Mouse (Mus musculus) CH12.LX (cell line): Measurements from ENCODE around the gene Prkg1. TPM values are rescaled to one million over a fixed set of nuclear protein-coding genes. Genes with fewer than 3 reads are reported as not detected.

ENCODE experiments used
- DNase-seq: peaks from one replicate; pipeline ENCODE4 v3.0.0-alpha.2; 2013; ENCODE audit errors: extremely low read depth
- H3K27ac ChIP-seq: 2 replicates; pipeline ENCODE4 v1.5.1; 2012; ENCODE audit warnings: low read depth, mild to moderate bottlenecking, control low read depth, moderate library complexity; ENCODE audit not compliant: insufficient read depth
- H3K27me3 ChIP-seq: replicated peaks from 2 replicates; pipeline ENCODE3; 2012; ENCODE audit warnings: inconsistent platforms
- H3K36me3 ChIP-seq, 2 experiments: replicated peaks in 1 of 2; 2 replicates each; pipeline versions ENCODE3 to v1.6.1; 2012; ENCODE audit warnings: inconsistent platforms in 1 of 2, low read length in 1 of 2, mild to moderate bottlenecking in 1 of 2, mixed read lengths in 1 of 2, moderate library complexity in 1 of 2; ENCODE audit not compliant: control insufficient read depth in 1 of 2, insufficient read depth in 1 of 2
- H3K4me1 ChIP-seq, 2 experiments: 2 replicates each; pipeline ENCODE4 v1.6.1; 2012; ENCODE audit warnings: inconsistent platforms in 1 of 2, moderate library complexity in 1 of 2; ENCODE audit not compliant: insufficient read depth in 2 of 2, control insufficient read depth in 1 of 2
- H3K4me2 ChIP-seq: 2 replicates; pipeline ENCODE4 v1.6.1; 2012; ENCODE audit warnings: low read depth, mild to moderate bottlenecking, control low read depth; ENCODE audit not compliant: poor library complexity, insufficient read depth, severe bottlenecking
- H3K4me3 ChIP-seq, 3 experiments: fragments of 150-350 bp in 1 of 3; sonication (generic) in 1 of 3; replicated peaks in 1 of 3; 2 replicates each; pipeline versions ENCODE3 to v1.5.1; 2011 to 2012; ENCODE audit warnings: low read depth in 2 of 3, low read length in 2 of 3, mild to moderate bottlenecking in 2 of 3, moderate library complexity in 2 of 3, control low read depth in 1 of 3, improper control_type of control experiment in 1 of 3, inconsistent platforms in 1 of 3, mixed read lengths in 1 of 3; ENCODE audit not compliant: poor library complexity in 1 of 3
- H3K79me2 ChIP-seq: replicated peaks from 2 replicates; pipeline ENCODE4 v1.6.1; 2012; ENCODE audit warnings: mild to moderate bottlenecking, moderate library complexity; ENCODE audit not compliant: control insufficient read depth, poor library complexity, insufficient read depth, severe bottlenecking; ENCODE audit errors: extremely low read depth
- H3K9ac ChIP-seq: 2 replicates; pipeline ENCODE4 v1.6.1; 2012; ENCODE audit warnings: low read depth, mild to moderate bottlenecking, control low read depth, moderate library complexity; ENCODE audit not compliant: insufficient read depth
- H3K9me3 ChIP-seq: replicated peaks from 2 replicates; pipeline ENCODE3; 2012; ENCODE audit warnings: low read length, inconsistent platforms, mixed read lengths
- BHLHE40 ChIP-seq: IDR thresholded peaks from 2 replicates; pipeline ENCODE4 v1.6.1; 2011; ENCODE audit warnings: mild to moderate bottlenecking, low read depth, low read length, improper control_type of control experiment
- CHD1 ChIP-seq: IDR thresholded peaks from 2 replicates; pipeline ENCODE4 v1.6.1; 2012; ENCODE audit warnings: low read depth, low read length, improper control_type of control experiment, inconsistent platforms
- E2F4 ChIP-seq: IDR thresholded peaks from 2 replicates; pipeline ENCODE4 v1.6.1; 2011; ENCODE audit warnings: low read depth, low read length, improper control_type of control experiment; ENCODE audit not compliant: insufficient replicate concordance
- ELF1 ChIP-seq: IDR thresholded peaks from 2 replicates; pipeline ENCODE4 v1.6.1; 2014; ENCODE audit warnings: low read depth, mild to moderate bottlenecking, inconsistent platforms, low read length, improper control_type of control experiment
- GABPA ChIP-seq: IDR thresholded peaks from 2 replicates; pipeline ENCODE4 v1.6.1; 2012; ENCODE audit warnings: low read depth, low read length, improper control_type of control experiment, inconsistent platforms; ENCODE audit not compliant: insufficient replicate concordance
- IRF4 ChIP-seq: IDR thresholded peaks from 2 replicates; pipeline ENCODE4 v1.6.1; 2014; ENCODE audit warnings: low read depth, mild to moderate bottlenecking, inconsistent platforms, low read length, improper control_type of control experiment
- JUND ChIP-seq: conservative IDR thresholded peaks from 2 replicates; pipeline ENCODE4 v1.6.1; 2011; ENCODE audit warnings: low read depth, low read length, improper control_type of control experiment
- KAT2A ChIP-seq: IDR thresholded peaks from 2 replicates; pipeline ENCODE4 v1.6.1; 2012; ENCODE audit warnings: low read length, improper control_type of control experiment, inconsistent platforms; ENCODE audit not compliant: insufficient replicate concordance
- MAFK ChIP-seq: IDR thresholded peaks from 2 replicates; pipeline ENCODE4 v1.6.1; 2011; ENCODE audit warnings: low read length, improper control_type of control experiment; ENCODE audit not compliant: insufficient replicate concordance
- MAX ChIP-seq: IDR thresholded peaks from 2 replicates; pipeline ENCODE4 v1.6.1; 2011; ENCODE audit warnings: low read length, improper control_type of control experiment
- MAZ ChIP-seq: IDR thresholded peaks from 2 replicates; pipeline ENCODE4 v1.6.1; 2012; ENCODE audit warnings: low read depth, mild to moderate bottlenecking, inconsistent platforms, low read length, improper control_type of control experiment, moderate library complexity
- MEF2A ChIP-seq: IDR thresholded peaks from 2 replicates; pipeline ENCODE4 v1.6.1; 2014; ENCODE audit warnings: low read depth, mild to moderate bottlenecking, inconsistent platforms, low read length, improper control_type of control experiment, borderline replicate concordance
- MXI1 ChIP-seq: IDR thresholded peaks from 2 replicates; pipeline ENCODE4 v1.6.1; 2011; ENCODE audit warnings: mild to moderate bottlenecking, low read depth, low read length, improper control_type of control experiment
- MYC ChIP-seq: IDR thresholded peaks from 2 replicates; pipeline ENCODE4 v1.6.1; 2011; ENCODE audit warnings: low read depth, mild to moderate bottlenecking, improper control_type of control experiment, low read length
- NELFE ChIP-seq: IDR thresholded peaks from 2 replicates; pipeline ENCODE4 v1.6.1; 2011; ENCODE audit warnings: low read depth, low read length, improper control_type of control experiment
- NRF1 ChIP-seq: IDR thresholded peaks from 2 replicates; pipeline ENCODE4 v1.6.1; 2014; ENCODE audit warnings: low read depth, mild to moderate bottlenecking, inconsistent platforms, low read length, improper control_type of control experiment, moderate library complexity
- PAX5 ChIP-seq: IDR thresholded peaks from 2 replicates; pipeline ENCODE4 v1.6.1; 2012; ENCODE audit warnings: low read length, inconsistent platforms, mixed read lengths
- POLR2AphosphoS2 ChIP-seq: IDR thresholded peaks from 2 replicates; pipeline ENCODE4 v1.6.1; 2011; ENCODE audit warnings: low read depth, low read length, improper control_type of control experiment
- RAD21 ChIP-seq: IDR thresholded peaks from 2 replicates; pipeline ENCODE4 v1.6.1; 2011; ENCODE audit warnings: low read depth, mild to moderate bottlenecking, low read length, improper control_type of control experiment, moderate library complexity
- SIN3A ChIP-seq: IDR thresholded peaks from 2 replicates; pipeline ENCODE4 v1.6.1; 2012; ENCODE audit warnings: low read length, improper control_type of control experiment, inconsistent platforms
- SMC3 ChIP-seq: IDR thresholded peaks from 2 replicates; pipeline ENCODE4 v1.6.1; 2011; ENCODE audit warnings: low read depth, low read length, improper control_type of control experiment
- TCF12 ChIP-seq: IDR thresholded peaks from 2 replicates; pipeline ENCODE4 v1.6.1; 2014; ENCODE audit warnings: low read depth, mild to moderate bottlenecking, inconsistent platforms, low read length, improper control_type of control experiment
- USF1 ChIP-seq: IDR thresholded peaks from 2 replicates; pipeline ENCODE4 v1.6.1; 2014; ENCODE audit warnings: low read depth, mild to moderate bottlenecking, inconsistent platforms, low read length, improper control_type of control experiment
- dilution Hi-C: fragments of 300-500 bp; cut with MboI; formaldehyde crosslinking; loops from 2 replicates; pipeline ENCODE4 v1.14.3; 2020; ENCODE audit warnings: low sequenced_read_pairs; ENCODE audit not compliant: extremely low pct_unique_long_range_greater_than_20kb, extremely low pct_ligation_motif_present
- in situ Hi-C: fragments of 300-500 bp; cut with MboI; formaldehyde crosslinking; loops from 3 replicates; pipeline ENCODE4 v1.14.3; 2019; ENCODE audit warnings: low sequenced_read_pairs, low pct_ligation_motif_present, low pct_unique_long_range_greater_than_20kb, mixed read lengths
- polyA plus RNA-seq: library from polyadenylated mRNA; unstranded; fragments of >175 nt; gene quantifications from 2 replicates; pipeline ENCODE4 v1.2.1, GENCODE M21; 2012; ENCODE audit warnings: low read depth; ENCODE audit not compliant: insufficient read length
- total RNA-seq, 2 experiments: library from RNA; depleted of rRNA; stranded (reverse); fragments of 300-350 nt in 1 of 2; fragments of >200 nt in 1 of 2; gene quantifications; 2 replicates each; pipeline ENCODE4 v1.2.3; 2012 to 2014

Prkg1 gene
- total and polyA plus RNA-seq, 3 experiments = not detected

DNA sequence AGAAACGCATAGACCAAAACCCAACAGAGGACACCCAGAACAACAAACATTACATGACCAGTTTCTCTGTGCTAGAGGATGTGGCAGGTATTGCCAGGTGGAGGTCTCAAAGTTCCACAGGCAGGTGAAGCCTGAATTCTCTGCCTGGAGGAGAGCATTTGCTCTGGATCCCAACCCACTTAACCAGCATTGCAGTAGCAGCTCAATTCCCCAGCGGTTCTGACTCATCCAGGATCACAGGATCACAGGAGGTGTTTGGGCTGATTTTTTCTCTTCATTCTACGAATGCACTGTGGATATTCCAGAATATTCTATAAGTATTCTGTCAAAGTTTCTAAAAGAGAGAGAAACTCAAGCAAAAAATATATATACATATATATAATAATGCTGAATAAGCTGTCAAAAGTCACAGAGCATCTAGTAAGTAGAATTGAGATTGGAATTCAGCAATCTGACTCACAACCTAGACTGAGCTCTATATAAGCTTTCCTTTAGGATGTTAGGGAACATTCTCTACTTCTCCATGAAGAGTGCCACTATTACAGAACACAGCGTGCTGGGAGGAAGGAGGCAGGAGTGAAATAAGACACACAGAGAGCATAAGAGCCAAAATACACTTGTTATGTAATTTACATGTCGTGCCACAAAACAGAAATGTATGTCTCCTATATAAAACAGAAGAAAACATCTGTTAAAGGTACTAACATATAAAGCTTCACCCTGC, 833.2 kb downstream of the Prkg1 start:
- no peak overlapping the region for H3K4me3 ChIP-seq
- peaks cover 0 to 7% of the 10 kb centered on the region in 2 experiments; a peak in 1 of 4 replicates for H3K4me1 ChIP-seq
- no peaks in the 10 kb centered on the region for H3K9me3 ChIP-seq
- dilution Hi-C loops = no loop called here
- in situ Hi-C loops = no loop called here
- no peaks in the 10 kb centered on the region for H3K79me2 ChIP-seq
- H3K4me2 ChIP-seq = no peak overlapping the region
- H3K9ac ChIP-seq = no peak overlapping the region
- no peak overlapping the region for H3K27ac ChIP-seq
- no peak for DNase-seq
- TF ChIP-seq E2F4 (no peak), RAD21 (no peak), KAT2A (no peak), IRF4 (no peak), MEF2A (no peak), MAFK (no peak), MYC (no peak), CHD1 (no peak), MAX (no peak)
- TF ChIP-seq, all 38 proteins: peak for 0
- Histone ChIP-seq H3K36me3 (no peaks in the 10 kb centered on the region), H3K27me3 (no peaks in the 10 kb centered on the region)

DNA sequence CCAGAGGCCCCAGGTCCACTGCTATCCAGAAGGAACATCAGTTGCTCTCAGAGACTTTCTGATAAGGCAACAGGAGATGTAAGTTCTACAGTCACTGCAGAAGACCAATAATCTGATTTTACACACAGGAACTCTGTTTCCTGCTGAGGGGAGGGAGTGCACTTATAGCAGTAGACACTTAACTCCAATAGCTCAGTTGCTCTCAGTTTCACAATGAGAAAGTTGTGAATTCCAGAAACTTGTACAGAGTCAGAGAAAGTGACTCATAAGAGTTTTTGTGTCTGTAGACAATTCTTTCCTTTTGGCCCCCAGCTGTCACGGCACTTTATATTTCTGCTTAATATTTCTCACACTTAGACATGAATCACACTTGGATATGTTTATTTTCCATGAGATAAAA, 840.8 kb downstream of the Prkg1 start:
- in situ Hi-C loops (no loop called here), dilution Hi-C loops (no loop called here)
- H3K4me1 ChIP-seq = no peaks in the 10 kb centered on the region
- H3K27ac ChIP-seq = no peak overlapping the region
- DNase-seq = no peak
- TF ChIP-seq MXI1 = no peak
- no peak for TF ChIP-seq NELFE
- TF ChIP-seq BHLHE40 = no peak
- no peak for TF ChIP-seq SIN3A
- no peak for TF ChIP-seq NRF1
- TF ChIP-seq GABPA = no peak
- TF ChIP-seq TCF12 = no peak
- no peak for TF ChIP-seq POLR2AphosphoS2
- TF ChIP-seq PAX5 = no peak
- no peak for TF ChIP-seq MAZ
- no peak for TF ChIP-seq SMC3
- TF ChIP-seq JUND = no peak
- no peak for TF ChIP-seq ELF1
- no peak for TF ChIP-seq RAD21
- TF ChIP-seq IRF4 = no peak
- TF ChIP-seq USF1 = no peak
- TF ChIP-seq, all 38 proteins: peak for 0
- no peaks in the 10 kb centered on the region for H3K27me3 ChIP-seq
- H3K79me2 ChIP-seq = no peaks in the 10 kb centered on the region
- no peak overlapping the region for H3K4me3 ChIP-seq
- no peak overlapping the region for H3K4me2 ChIP-seq
- no peaks in the 10 kb centered on the region for H3K9me3 ChIP-seq
- no peaks in the 10 kb centered on the region for H3K36me3 ChIP-seq
- no peak overlapping the region for H3K9ac ChIP-seq
